Mouse (Mus musculus): ENCODE results near the gene Zfp612.
"Not testable (repeated sequence)": the region's sequence is repeated elsewhere in the genome, so short reads cannot be mapped to it uniquely, and the experiment has no call there.

Gene Zfp612

GRCm38 (mm10) chr8:110079282-110080221, at the start of gene Zfp612:
Gene Zfp612 (plus strand): TSS chr8:110079746.
- in situ Hi-C loops (cut with MseI, MboI) = loop anchor here (10.0 kb wide), 1 partner anchor 115 kb away; the partner anchor contains the start of gene Marveld3 (in 2 of the 2)

- in situ Hi-C loops (cut with MseI, MboI) = not testable (repeated sequence)
Measured at GRCm38 (mm10) chr8:110033771-110034170, 45.8 kb upstream of the Zfp612 start.

DNA sequence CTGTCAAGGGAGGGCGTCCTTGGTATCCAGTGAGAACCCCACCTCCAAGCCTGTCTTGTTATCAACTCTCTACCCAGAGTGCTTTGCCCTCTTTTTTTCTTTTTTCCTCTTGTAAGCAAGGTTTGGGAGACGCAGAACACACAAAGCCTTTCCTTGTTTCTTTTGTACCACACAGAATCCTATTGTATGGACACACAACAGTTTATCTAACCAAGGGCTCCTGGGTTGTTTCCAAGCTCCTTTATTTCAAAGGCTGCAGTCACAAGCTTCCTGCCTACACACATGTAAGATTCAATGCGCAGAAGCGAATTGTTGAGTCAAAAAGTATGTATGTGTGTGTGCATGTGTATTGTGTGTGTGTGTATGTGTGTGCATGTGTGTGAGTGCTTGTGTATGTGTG, 45.2 kb upstream of the Zfp612 start:
- in situ Hi-C loops (cut with MseI, MboI) = no loop called here

- in situ Hi-C loops (cut with MseI, MboI) = no loop called here
Measured at GRCm38 (mm10) chr8:110036156-110036555, 43.4 kb upstream of the Zfp612 start.

GRCm38 (mm10) chr8:110039216-110039615, 40.3 kb upstream of the Zfp612 start:
- in situ Hi-C loops (cut with MseI, MboI) = no loop called here

DNA sequence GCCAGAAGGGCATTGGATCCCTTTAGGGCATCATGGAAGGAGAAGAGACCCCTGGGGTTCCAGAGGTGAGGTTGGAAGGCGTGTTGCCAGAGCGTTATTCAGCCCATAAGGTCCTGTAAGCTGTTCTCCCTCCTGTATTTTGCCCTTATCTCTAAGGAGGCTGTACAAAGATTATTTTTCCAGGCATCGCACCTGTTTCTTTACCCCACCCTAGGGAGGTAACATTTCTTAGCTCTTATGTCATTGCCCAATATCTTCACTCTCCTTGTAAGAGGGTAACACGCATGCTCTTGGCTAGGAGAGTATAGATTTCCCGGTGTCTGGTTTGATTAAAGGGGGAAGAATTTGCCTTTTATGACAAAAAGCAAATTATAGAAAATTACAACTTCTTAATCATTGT, 39.9 kb upstream of the Zfp612 start, which contains the start of gene Chst4:
TSS of gene Chst4 (minus strand) at position 82 of the 400 bp plus-strand sequence.
- in situ Hi-C loops (cut with MseI, MboI) = no loop called here

DNA sequence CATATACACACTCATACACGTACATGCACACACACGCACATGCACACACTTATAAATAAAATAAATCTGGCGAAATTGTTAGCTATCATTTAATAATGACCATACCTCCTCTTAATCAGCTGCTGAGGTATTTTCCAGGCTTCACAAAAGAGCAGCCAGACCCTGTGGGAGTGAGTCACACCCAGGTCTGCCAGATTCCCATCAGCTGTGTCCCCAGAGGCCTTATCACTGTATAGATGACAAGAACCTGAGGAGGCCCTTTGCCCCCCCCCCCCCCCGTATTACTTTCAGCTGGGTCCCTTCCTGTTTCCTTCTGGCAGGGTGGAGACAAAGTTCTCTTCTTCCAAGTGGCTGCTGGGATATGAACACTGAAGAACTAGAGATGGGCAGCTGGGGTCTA, 39.0 kb upstream of the Zfp612 start:
- in situ Hi-C loops (cut with MseI, MboI) = no loop called here

DNA sequence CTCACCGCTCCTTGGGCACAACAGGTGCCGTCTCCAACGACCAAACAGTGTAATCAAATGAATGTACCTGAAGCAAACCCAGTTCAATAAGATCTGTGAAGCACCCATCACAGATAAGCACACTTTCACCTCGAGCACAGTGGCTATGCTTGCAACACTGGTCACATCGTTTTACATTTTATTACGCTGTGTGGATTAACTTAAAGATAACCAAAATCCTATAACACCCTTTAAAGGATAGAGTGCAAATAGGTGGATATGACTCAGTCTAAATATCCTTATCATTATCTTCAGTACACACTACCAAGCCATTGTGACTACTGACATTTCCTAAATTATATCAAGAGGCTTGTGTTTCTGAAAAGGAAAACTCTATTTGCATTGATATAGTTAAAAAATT, 28.3 kb upstream of the Zfp612 start:
- in situ Hi-C loops (cut with MseI, MboI) = no loop called here

DNA sequence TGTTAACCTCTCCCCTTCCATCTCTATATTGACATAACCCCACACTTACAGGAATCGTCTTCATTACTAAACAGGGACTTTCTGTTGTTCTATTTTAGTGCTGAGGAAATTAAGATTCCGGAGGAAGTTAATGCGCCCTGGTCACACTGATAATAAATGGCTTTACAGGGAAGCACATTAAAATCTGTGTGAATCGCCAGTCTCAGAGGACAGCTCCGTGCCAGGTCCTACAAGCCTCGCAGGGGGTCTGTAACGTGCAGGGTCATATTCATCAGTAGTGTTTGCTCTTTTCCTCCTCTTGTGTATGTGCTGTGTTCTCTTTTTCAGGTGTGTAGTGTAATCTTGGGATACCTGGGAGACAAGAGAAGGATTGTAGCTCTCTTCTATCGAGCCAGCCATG, 21.3 kb upstream of the Zfp612 start:
- in situ Hi-C loops (cut with MseI, MboI) = no loop called here

GRCm38 (mm10) chr8:110064161-110064560, 15.4 kb upstream of the Zfp612 start:
- in situ Hi-C loops (cut with MseI, MboI) = no loop called here

- in situ Hi-C loops (cut with MseI, MboI) = no loop called here
Measured at GRCm38 (mm10) chr8:110064606-110065365, 14.8 kb upstream of the Zfp612 start.

DNA sequence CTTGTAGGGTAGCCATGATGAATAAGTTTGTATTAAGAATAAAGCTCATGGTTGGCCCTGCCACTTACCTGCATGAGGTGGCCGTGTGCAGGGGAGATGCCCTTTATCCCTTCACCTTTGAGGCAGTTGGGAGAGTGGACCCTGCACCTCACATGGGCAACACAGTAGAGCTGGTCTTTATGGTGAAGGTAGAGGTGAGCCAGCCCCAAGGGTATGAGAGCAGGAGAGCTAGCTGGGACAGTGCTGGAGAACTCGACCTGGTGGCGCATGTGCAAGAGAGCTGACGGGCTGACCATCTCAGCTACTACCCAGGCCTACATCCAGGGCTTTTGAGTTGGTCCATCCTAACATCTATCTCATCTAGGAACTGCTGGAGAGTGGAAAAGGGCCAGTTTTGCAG, 13.9 kb upstream of the Zfp612 start:
- in situ Hi-C loops (cut with MseI, MboI) = no loop called here

DNA sequence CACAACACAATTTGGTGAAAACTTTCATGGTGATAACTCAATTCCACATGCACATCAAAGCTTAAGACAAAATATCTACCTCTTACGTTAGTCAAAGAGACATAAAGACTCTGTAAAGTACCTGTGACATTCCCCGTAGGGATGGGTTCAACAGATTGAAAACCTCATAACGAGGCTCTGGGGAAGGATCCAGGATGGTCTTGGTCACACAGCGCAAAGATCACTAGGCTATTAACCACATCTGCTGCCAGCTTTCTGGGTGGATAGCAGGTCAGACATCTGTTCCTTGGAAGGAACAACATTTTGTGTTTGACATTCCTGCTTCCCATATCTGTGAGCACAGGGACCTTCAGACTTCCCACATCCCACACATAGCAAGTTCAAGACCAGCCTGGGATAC, 9.8 kb upstream of the Zfp612 start:
- in situ Hi-C loops (cut with MseI, MboI) = loop anchor here (5.0 to 10.0 kb wide), 3 partner anchors 57 to 105 kb away; partner anchors contain the start of gene Marveld3 (in 2 of the 2)

GRCm38 (mm10) chr8:110071600-110071999, 7.9 kb upstream of the Zfp612 start:
- in situ Hi-C loops (cut with MseI, MboI) = loop anchor here (5.0 to 10.0 kb wide), 3 partner anchors 59 to 107 kb away; partner anchors contain the start of gene Marveld3 (in 2 of the 2)

DNA sequence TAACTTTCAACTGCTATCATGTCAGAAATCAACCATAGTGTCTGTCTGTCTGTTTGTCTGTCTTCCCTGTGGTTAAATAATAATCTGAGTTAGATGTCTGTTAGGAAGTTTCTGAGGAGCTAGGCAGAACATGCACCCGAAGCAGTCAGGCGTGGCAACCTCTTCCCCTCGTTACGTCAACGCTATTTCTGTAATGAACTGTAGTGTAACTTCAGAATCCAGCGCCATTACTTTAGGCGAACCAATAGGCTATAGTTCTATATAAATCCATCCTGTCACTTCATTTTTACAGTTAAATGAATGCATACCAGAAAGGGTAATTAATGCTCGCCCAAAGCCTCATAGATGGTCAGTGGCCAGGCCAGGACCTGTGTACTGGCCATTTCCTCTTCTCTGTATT, 5.0 kb upstream of the Zfp612 start:
- in situ Hi-C loops (cut with MseI, MboI) = loop anchor here (5.0 to 10.0 kb wide), 3 partner anchors 62 to 110 kb away; partner anchors contain the start of gene Marveld3 (in 2 of the 2)

- in situ Hi-C loops (cut with MseI, MboI) = no loop called here
Measured at GRCm38 (mm10) chr8:110082416-110083105, 3.0 kb downstream of the Zfp612 start.

DNA sequence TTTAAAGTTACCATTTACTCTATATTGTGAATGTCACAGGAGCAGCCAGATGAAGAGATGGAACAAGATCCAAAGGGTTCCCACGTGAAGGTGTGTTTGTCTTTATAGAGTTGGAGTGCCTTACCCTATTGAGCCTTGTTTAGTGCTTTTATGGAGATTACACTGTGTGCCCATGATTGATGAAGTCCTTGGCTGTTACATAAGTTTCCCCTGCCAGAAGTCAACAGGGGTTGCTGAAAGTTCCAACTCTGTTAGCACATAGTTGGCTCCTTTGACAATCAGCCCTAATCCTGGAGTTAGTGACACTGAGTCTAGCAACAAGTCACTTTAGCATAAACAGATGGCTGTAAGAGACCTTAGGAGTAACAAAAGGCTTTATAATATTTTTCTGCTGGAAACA, 12.3 kb downstream of the Zfp612 start:
- in situ Hi-C loops (cut with MseI, MboI) = no loop called here

DNA sequence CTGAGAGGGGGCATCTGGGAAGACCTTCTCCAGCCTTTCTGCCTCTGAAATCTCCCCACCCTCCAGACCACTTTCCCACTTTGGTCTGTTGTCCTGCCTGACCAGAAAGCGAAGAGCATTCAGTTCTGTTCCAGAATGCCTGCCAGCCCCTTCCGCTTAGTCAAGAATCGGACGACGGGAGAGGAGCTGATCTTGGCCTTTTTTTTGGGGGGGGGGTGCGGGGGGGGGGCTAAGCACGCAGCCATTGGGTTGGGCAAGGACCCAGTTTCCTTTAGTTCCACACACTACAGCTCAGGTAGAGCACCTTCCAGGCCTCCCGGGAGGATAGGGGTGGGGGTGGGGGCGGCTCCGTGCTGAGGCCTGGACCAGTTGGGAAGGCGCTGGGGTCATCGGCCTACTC, 21.4 kb downstream of the Zfp612 start, which contains the start of gene Gm21964:
TSS of gene Gm21964 (plus strand) at position 301 of the 400 bp plus-strand sequence.
- in situ Hi-C loops (cut with MseI, MboI) = no loop called here

- in situ Hi-C loops (cut with MseI, MboI) = no loop called here
Measured at GRCm38 (mm10) chr8:110101676-110102075, 22.1 kb downstream of the Zfp612 start.

DNA sequence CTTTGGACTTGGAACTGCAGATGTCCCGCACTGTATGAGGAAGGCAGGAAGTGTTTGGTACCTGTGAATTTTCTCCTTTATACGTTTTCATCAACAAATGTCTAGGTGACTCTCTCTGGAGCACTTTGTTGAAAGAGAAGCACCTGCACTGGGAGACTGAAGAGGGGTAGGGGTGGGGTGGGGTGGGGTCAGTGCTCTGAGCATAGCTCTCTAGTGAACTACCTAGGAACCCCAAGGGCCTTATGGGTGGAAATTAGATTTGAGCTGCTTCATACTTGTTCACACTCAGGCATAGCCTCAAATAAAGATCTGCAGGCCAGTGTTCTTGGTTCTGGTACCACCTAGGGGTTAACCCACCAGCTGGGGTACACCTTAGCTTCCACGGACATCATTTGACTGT, 23.1 kb downstream of the Zfp612 start, which contains the start of gene Gm17720:
TSS of gene Gm17720 (minus strand) at position 101 of the 400 bp plus-strand sequence.
- in situ Hi-C loops (cut with MseI, MboI) = no loop called here

GRCm38 (mm10) chr8:110119715-110120114, 40.2 kb downstream of the Zfp612 start:
- in situ Hi-C loops (cut with MseI, MboI) = no loop called here

All from mouse trophoblast stem cell (cell line).